Mouse (Mus musculus) left cerebral cortex, adult 11 months (tissue): ENCODE data around the gene Emc10.

ENCODE experiments used
- DNase-seq: peaks from one replicate; pipeline ENCODE4 v3.0.0; 2022; ENCODE audit warnings: low spot score

The Emc10 gene

DNA sequence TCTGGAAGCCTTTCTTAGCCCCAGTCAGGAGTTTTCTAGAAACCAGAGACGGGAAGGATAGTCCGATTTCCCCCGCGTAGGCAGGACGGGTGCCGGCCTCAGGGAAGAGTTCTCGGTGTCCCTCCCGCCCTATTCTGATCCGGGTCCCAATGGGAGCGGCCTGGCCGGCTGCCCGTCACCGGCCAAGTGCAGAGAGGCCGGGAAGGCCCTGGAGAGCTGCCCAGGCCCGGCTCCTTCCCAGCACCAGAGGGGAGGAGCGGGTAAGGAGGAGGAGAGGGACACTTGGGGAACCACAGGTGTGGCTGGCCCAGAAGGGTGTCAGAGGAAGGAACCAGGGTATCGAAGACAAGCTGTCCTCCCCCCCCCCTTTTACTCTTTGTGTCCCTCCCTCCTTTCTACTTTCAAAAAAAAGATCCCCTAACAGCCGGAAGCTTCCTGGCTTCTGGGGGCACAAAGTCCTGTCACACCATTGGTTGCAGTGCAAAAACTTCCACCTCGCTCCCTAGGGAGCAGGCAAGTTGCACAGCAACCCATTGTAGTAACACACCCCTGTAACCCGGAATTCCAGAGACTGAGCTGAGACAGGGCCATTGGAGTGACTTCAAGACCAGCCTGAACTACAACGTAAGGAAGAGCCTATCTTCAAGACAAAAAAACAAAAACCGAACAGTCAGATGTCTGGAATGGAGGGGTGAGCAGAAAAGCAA, 28.9 kb upstream of the Emc10 start:
- DNase-seq, result no peak

DNA sequence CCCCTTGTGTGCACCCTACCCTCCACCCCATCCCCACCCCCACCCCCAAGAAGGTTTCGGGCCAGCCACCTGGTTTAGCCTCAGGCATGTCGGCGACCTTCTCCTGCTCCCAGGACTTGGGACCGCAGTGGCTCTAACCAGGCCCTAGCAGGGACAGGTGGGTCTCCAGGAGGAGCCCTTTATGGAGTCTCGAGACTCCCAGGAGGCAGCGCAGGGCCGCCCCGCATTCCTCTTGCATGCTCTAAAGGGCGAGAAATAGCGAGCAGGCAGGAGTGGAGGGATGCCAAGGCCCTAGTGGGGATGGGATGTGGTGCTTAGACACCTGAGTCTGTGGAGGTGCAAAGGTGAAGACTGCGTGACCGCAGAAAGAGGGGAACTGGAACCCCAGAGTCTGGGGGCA, 28.2 kb upstream of the Emc10 start, which contains the start of gene Mybpc2:
Mybpc2 (minus strand) TSS at position 155 of the 400 bp plus-strand sequence.
- no peak for DNase-seq

DNA sequence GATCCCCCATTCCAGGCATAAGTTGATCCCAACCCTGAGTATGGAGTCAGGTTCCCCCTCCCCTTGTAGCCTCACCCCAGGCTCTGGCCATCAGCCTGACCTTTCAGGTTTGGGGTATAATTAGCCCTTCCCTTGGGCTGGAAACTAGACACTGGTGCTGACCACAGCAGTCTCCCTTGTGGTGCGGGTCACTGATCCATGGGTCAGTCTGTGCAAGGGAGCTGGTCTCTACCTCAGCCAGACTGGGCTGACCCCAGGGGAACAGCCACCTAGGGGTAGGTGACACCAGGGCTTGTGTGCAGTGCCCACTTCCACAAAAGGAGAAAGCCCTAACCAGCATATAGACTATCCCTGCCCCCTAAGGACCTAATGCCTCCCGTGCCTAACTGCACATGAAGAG, 26.7 kb upstream of the Emc10 start:
- DNase-seq, result no peak

DNA sequence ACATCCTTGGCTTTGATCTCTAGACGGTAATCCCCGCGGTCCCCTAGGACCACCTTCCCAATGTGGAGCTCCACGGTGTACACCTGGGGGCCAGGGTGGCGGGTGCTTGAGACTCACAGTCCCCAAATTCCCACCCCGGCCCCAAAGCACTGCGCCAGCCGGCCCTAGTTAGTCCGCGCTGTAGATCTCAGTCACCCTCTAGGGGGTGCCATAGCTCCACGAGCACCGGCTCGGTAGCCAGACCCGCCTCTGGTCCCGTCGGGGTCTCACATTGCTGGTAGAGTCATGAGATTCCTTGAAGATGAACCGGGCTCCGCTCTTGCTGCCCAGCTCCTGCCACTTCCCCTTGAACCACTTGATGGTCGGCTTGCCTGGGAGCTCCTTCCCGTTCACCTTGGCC, 25.4 kb upstream of the Emc10 start:
- DNase-seq, result no peak

DNA sequence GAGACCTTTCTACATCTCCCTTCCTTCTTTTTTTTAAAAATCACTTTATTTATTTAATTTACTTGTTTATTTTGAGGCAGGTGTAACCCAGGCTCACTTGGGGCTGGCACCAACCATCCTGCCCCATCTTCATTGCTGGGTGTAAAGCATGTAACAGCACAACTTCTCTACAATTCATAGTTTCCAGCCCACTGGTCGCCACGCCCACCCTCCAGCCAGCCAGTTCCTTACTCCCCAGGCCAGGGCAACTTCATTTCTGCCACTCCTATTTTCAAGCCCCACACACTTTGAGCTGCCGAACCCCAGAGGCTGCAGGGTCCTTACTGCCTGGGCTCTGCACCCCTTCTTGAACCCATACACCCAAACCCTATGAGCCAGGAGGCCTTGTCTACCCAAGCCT, 24.7 kb upstream of the Emc10 start:
- DNase-seq, result no peak

DNA sequence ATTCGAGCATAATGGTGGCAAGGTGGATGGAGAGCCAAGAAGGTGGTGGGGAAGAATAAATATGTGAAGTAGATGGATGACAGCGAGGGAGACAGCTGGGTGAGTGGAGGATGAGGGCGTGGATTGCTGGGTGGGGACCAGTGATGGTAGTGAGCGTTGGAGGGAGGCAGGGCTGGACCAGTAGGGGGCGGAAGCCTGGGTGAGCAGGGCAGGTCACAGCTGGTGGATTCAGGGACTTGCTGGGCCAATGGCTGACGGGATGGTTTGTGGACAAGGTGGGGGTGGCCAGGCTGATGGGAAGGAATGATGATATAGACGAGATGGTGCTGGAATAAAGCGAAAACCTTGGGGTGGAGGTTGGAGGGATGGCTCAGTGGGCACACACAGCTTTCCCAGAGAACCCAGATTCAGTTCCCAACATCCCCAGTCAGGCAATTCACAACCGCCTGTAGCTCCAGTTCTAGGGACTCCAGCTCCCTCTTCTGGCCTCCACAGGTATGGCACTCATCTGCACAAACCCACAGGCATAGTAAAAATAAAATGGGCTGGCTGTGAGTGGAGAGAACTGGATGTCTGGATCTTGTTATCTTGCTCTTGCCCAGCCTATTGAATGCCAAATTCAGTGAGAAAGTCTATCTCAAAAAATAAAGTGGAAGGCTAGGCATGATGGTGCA, 23.0 kb upstream of the Emc10 start:
- no peak for DNase-seq

DNA sequence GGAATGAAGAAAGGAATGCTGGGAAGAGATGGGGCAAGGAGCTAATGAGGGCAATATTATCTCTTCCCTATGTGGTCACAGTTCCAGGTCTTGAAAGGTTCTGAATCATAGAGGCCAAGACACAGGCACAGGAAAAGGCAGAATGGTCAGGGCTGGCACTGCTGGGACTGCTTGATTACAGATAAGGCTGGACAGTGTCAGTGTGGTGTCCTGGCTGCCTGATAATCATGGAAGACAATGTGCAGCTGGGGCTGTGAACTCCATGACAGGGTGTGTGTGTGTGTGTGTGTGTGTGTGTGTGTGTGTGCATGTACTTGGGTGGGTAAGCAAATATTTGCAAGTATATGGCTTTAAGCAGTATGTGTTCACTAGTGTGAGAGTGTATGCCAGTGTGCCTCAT, 11.2 kb upstream of the Emc10 start:
- DNase-seq, result no peak

DNA sequence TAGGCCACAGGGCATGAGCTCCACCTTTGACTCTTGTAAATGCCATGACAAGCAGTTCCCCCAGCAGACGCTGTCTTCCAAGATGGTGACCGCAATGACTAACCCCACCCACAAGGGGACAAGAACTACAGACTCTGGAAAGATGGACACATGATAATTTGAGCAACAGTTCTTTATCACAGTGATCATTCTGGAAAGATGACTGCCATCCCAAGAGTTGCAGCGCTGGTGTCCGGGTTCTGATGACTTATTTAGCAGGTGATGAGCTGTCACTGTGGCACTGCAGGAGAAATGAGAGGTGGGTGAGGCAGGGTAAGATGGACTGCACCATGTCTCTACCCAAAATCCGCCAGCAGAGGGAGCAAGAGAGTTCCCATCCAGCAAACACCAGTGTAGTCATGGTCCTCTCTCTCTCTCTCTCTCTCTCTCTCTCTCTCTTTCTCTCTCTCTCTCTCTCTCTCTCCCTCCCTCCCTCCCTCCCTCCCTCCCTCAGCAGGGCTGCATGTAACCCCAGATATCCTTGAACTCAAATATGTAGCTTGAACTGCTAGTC, 5.3 kb upstream of the Emc10 start:
- no peak for DNase-seq

DNA sequence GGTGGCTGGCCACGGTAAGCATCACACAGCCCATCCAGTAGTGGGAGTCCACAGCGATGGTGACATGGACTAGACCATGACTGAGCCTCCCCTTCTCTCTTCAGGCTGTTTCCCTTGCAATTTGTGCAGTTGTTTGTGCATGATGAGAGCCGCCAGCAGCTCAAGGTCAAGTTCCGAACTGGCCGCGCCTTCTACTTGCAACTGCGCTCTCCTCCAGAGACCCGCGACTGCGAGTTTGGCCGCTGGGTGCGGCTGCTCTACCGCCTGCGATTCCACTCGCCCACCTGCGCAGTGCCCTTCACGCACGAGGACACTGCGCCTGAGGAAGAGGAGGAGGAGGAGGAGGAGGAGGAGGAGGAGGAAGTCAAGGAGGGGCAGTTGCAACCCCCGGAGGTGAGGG, 3.7 kb upstream of the Emc10 start:
- no peak for DNase-seq

DNA sequence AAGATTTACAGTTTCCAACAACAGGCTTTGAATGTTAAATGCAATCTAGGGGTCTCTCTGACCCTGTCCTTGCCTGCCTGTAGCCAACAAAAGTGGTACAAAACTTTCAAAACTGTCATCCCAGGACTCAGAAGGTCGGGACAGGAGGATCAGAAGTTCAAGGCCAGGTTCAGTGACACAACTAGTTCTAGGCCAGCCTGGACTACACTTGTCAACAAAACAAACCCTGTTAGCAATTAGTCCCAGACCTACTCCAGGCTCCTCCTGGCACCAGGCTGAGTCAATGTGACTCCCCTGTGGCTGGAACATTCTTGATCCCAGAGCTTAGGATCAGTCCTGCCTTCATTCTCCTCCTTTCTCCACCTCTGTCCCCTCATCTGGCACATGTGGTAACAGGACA, 2.6 kb upstream of the Emc10 start:
- DNase-seq, result no peak

DNA sequence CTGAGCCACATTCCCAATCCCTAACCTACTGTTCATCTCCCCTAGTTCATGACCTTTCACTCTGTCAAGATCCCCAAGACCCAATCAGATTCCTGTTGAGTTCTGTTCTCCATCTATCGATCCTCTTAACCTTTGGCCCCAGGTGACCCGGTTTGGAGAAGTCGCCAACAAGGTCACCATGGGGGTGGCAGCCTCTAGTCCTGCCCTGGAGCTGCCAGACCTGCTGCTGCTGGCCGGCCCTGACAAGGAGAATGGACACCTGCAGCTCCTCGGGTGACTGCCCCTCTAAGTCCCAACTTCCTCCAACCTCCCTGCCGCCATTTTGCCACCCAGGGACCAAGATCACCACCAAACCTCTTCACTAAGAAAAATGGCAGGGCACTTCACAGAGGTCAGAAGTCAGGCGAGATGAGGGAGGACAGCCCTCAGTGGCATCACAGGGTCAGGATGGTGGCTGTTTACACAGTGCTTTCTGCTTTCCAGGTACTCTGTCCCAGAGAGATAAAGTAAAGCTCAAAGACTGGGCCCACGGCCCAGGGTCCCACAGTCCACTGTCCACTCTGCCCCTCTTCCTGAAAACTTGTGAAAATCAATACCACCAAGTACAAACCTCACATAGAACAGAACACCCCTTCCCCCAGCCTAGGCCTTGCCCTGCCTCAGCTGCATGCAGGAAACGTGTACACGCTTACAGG, 1.2 kb upstream of the Emc10 start:
- DNase-seq, result no peak

DNA sequence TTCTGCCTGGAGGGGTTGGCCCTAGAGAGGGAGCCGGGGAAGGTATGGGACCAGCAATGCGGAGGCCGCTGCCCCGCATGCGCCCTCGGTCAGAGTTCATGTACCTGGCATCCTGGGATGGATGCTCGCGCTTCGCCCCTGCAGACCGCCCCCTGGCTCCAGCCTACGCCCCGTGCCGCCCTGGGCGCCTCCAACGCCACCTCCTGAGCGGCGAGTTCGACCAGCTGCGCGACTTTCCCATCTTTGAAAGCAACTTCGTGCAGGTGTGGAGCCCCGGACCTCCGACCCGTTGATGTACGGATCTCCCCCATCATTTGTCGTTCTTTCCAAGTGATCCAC, 411 bp upstream of the Emc10 start:
- no peak for DNase-seq

DNA sequence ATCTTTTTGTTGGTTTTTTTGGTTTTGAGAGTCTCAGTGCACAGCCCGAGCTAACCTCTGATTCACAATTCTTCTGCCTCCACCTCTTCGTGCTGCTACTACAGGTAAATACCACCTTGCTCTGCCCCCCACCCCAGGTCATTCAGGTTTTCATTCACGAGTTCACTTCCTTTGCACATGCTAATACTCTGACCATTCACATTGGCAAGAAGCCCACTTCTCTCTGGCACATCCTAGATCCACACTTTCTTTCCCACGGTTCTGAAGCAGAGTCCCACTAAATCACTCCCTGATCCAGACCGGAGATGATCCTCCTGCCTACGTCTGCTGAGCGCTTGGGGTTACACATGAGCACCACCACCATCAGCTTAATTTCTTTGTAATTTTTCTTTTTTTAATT, 1.2 kb downstream of the Emc10 start:
- DNase-seq, result no peak

DNA sequence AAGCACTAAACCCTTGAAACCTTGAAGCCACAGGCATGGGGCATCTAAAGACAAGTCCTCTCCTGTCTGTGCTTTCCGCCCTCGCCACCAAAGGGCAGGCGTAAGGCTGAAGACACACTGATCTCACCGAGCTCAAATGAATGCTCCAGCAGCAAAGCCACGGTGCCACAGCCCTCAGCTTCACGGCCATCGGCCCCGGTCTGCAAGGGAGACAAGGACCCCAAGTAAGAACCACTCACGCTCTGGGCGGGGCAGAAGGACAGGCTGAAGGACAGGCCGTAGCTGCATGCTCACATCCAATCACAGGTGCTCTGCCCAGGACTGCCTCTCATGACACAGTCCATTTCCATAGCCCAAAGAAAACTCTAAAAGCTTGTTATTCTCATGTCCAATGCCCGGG, 1.6 kb downstream of the Emc10 start:
- no peak for DNase-seq

DNA sequence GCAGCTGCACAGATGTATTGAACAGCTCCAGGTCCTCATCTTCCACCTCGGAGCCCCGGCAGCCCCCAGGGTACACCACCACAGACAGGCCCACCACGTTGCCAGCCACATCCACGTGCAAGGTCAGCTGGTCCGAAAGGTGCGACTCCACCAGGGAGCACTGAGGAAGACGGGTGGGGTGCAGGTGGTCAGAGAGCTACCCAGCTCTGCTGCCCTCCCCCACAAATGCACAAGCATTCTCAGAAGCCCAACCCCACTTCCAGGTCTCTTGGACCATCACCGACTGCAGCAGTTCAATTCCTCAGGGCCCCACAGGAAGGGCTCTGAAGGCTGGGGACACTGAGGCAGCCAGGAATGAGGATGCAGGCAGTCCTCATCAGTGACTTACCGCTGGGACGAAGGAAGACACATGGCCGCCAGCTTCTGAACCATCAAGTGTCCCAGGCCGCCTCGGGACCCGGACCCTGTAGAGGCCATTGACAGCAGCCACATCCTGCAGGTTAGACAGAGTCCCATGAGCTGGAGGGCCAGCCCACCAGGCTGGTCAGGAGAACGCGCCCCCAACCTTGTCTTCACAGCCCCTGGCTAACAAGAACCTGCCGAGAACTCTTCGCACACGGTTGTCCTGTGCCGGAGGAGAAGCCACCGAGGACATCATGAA, 4.0 kb downstream of the Emc10 start:
- DNase-seq, result no peak

DNA sequence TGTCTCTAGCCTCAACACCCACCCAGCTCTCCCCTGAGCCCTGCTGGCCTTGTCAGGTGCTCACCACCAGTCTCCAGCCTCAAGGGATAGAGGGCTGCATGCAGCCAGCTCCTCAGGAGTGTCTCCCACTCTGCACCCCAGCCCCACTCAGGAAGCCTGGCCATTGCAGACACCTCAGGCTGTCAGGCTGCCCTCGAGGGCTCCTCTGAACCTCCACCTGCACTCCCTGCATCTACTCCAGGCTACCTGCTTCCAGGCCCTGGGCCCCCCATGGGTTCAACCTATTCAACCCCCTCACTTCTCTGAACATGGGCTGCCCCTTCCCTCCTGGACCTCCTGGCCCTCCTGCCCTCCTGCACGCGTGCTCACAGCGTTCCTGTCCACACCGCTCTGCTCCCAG, 4.9 kb downstream of the Emc10 start:
- no peak for DNase-seq

DNA sequence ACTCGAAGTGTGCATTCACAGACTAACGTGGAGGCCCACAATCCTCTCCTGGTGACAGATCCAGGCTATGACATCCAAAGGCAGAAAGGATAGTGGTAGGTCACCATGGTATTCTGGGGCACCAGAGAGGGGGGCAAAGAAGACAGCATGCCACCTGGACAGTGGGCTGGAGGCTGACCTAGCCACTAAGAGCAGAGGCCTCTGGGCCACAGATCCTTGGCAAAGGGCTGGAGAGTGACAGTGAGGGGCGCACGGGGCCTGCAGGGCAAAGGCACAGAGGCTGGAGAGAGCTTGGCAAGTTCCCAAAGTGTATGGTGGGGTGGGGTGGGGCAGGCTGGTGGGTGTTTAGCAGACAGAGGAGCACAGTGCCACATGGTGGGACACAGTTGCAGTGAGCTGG, 6.0 kb downstream of the Emc10 start:
- DNase-seq, result no peak

DNA sequence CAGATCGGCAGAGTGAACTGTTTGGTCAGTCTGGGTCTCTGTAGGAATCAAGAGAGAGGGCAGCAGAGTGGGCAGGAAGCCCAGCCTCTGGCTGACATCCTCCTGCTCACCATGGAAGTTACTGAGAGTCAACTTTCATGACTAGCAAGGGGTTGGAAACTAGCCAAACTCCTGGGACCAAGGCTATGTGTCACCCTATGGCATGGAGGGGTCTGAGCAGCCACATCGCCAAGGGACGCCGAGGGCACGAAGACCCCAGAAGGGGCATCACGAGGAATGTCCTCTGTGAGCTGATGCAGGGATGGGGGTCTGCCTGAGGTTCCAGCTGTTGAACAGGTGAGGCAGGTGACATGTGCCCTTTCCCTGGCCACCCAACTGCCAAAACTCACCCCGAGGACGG, 7.8 kb downstream of the Emc10 start:
- no peak for DNase-seq

DNA sequence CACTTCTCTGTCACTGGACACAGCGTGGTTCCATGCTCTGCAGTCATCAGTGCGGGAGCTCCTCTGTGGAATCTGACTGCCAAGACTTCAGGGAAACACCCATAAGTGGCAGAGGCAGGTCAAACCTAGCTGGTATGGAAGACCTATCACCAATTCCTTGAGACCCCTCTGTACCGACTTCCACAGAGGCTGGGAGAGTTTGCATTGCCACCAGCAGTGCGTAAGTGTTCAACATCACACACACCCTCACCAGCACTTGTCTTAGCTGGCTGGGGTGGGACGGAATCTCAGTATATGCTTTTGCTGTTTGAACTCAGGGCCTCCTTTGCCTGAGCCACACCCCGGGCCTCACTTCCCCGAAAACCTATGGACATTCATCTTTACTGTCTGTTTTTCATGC, 8.4 kb downstream of the Emc10 start:
- DNase-seq, result no peak

DNA sequence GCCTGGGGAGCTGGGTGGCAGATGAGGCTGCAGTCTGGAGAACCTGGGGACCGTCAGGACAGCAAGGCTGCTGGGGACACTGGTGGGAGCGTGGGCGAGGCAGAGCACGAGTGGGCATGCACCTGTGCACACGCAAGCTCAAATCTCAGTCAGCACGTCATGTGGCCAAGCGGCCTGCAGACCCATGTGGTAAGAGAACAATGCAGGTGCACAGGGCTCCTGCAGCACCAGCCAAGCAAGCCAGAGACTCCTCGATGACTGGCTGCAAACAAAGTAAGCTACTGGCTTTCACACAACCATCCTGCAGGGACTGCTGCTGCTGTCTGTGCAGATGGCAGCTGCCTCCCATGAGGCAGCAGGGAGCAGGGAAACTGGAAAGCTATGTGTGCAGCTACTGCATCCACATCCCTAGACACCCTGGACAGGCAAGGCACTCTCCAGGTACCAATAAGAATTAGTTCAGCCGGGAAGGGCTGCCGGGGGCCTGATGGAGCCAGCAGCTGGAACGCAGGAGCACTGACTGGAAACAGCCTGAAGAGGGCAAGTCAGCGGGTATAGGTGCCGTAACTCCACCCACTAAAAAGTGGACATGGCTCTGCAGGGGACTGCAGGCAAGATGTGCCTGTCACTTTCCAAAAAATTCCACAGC, 9.3 kb downstream of the Emc10 start:
- no peak for DNase-seq

DNA sequence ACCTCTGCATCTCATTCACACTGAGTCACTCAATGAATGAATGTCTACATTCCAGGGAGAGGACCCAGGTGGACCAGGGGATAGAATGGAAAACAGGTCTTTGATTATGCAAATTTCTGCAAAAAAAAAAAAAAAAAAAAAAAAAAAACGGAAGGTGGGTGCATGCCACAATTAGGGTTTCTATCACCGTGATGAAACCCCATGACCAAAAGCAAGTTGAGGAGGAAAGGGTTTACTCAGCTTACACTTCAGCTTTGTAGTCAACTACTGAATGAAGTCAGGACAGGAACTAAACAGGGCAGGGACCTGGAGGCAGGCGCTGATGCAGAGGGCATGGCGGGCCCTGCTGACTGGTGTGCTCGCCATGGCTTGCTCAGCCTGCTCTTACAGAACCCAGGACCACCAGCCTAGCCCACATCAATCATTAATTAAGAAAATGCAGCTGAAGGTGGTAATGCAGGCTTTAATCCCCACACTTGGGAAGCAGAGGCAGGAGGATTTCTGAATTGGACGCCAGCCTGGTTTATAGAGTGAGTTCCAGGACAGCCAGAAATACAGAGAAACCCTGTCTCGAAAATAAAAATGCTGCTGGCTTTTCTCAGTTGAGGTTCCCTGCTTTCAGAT, 10.6 kb downstream of the Emc10 start:
- DNase-seq, result no peak
